Mouse (Mus musculus) kidney, postnatal 0 days (tissue): ENCODE measurements around the gene Rln1. TPM values are rescaled to one million over a fixed set of nuclear protein-coding genes. Genes with fewer than 3 reads are reported as not detected.

Experiments
- ATAC-seq: fragments of 200-750 bp; cut with Nextera tagmentation; replicated peaks from 2 replicates; pipeline ENCODE4 v1.8.0; 2017; ENCODE audit warnings: low read depth, moderate number of reproducible peaks, moderate TSS enrichment, moderate library complexity; ENCODE audit not compliant: low FRiP score
- DNase-seq: peaks from one replicate; pipeline ENCODE4 v3.0.0-alpha.2; 2016; ENCODE audit warnings: low spot score
- H3K27ac ChIP-seq: fragments of 300-500 bp; sonication (generic); 2 replicates; pipeline ENCODE4 v1.5.1; 2014; ENCODE audit warnings: mild to moderate bottlenecking
- H3K27me3 ChIP-seq: fragments of 300-500 bp; sonication (generic); 2 replicates; pipeline ENCODE4 v1.6.1; 2014; ENCODE audit warnings: low read length, mixed read lengths; ENCODE audit not compliant: insufficient read depth
- H3K36me3 ChIP-seq: fragments of 300-500 bp; sonication (generic); 2 replicates; pipeline ENCODE4 v1.6.1; 2014; ENCODE audit warnings: low read length, mixed read lengths; ENCODE audit not compliant: insufficient read depth
- H3K4me1 ChIP-seq: fragments of 300-500 bp; sonication (generic); replicated peaks from 2 replicates; pipeline ENCODE4 v1.6.1; 2014; ENCODE audit warnings: antibody characterized with exemption, low read length, mixed read lengths; ENCODE audit not compliant: insufficient read depth
- H3K4me2 ChIP-seq: fragments of 300-500 bp; sonication (generic); 2 replicates; pipeline ENCODE4 v1.6.1; 2014; ENCODE audit warnings: mild to moderate bottlenecking, low read length, moderate library complexity, mixed read lengths
- H3K4me3 ChIP-seq: fragments of 300-500 bp; sonication (generic); replicated peaks from 2 replicates; pipeline ENCODE4 v1.5.1; 2014; ENCODE audit warnings: low read depth, low read length
- H3K9ac ChIP-seq: fragments of 300-500 bp; sonication (generic); 2 replicates; pipeline ENCODE4 v1.6.1; 2014; ENCODE audit warnings: low read depth, low read length
- H3K9me3 ChIP-seq: fragments of 300-500 bp; sonication (generic); replicated peaks from 2 replicates; pipeline ENCODE4 v1.6.1; 2016; ENCODE audit warnings: low read length, inconsistent platforms, mixed read lengths
- CTCF ChIP-seq: IDR thresholded peaks from 2 replicates; pipeline ENCODE4 v1.5.1; 2016; ENCODE audit warnings: antibody characterized with exemption, low read depth, mild to moderate bottlenecking, moderate library complexity
- WGBS: fragments of 180-500 bp; shearing (Covaris S2); extraction: QIAGEN DNeasy Blood & Tissue Kit; methylation state at CpG from one replicate; pipeline ENCODE4 v1.1.7; 2014; 5-methylcytosine and 5-hydroxymethylcytosine counted together
- polyA plus RNA-seq: library from polyadenylated mRNA; unstranded; fragments of >200 nt; fragmentation: Nextera tagmentation; extraction: Ambion mirVana; gene quantifications from 2 replicates; pipeline ENCODE4 v1.2.1, GENCODE M21; 2015

Gene Rln1
- polyA plus RNA-seq, 1 experiment from 2014 or later, result 0.33 TPM

- Histone ChIP-seq H3K27ac (no peak overlapping the region), H3K4me3 (no peak overlapping the region), H3K9me3 (no peaks in the 10 kb centered on the region), H3K27me3 (no peaks in the 10 kb centered on the region), H3K4me2 (no peak overlapping the region), H3K36me3 (no peaks in the 10 kb centered on the region), H3K9ac (no peak overlapping the region), H3K4me1 (peaks cover 3% of the 10 kb centered on the region; the same call in 1 of the 2 replicates)
- no peak for ATAC-seq
- 93% methylated on average over 2 of the region's 2 CpGs for WGBS
- TF ChIP-seq CTCF, result no peak
- no peak for DNase-seq
Observed at GRCm38 (mm10) chr19:29368041-29368440, 33.6 kb upstream of the Rln1 start.

DNA sequence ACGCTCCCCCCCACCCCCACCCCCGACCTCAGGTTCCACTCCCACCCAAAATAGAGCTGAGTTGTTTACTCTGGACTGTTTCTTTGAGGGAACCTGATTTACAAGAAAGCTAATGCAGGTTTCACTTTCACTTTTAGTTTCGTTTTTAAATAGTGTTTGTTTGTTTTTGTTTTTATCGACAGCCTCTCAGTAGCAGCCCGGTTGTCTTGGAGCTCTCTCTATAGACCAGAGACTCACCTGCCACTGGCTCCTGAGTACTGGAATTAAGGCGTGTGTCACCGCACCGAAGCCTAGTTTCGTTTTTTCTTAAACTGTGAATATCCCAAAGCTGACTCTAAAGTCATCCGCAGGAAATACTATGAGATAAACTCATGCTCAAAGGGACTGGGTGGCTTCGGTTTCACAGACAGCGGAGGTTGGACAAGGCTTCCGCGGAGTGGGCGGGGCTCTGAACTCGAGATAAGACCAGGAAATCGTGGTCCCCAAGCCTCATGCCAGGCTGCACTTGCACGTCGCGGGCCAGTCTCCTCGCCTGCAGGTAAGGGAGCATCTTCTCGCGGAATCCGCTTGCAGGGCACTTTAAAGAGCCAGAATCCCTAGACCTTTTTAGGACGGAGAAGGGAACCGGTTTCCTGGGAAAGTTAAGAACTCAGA, 32.6 kb upstream of the Rln1 start, which contains the start of the genes Plgrkt and Cd274:
Gene Plgrkt (minus strand): TSS at position 422 of the 654 bp plus-strand sequence.
Gene Cd274 (plus strand): TSS at position 487 of the 654 bp plus-strand sequence.
- under 1% methylated on average over 26 of the region's 26 CpGs for WGBS
- H3K27ac ChIP-seq, result peak within 1 kb of the TSS; percentile 56; the same call in 1 of the 2 replicates

DNA sequence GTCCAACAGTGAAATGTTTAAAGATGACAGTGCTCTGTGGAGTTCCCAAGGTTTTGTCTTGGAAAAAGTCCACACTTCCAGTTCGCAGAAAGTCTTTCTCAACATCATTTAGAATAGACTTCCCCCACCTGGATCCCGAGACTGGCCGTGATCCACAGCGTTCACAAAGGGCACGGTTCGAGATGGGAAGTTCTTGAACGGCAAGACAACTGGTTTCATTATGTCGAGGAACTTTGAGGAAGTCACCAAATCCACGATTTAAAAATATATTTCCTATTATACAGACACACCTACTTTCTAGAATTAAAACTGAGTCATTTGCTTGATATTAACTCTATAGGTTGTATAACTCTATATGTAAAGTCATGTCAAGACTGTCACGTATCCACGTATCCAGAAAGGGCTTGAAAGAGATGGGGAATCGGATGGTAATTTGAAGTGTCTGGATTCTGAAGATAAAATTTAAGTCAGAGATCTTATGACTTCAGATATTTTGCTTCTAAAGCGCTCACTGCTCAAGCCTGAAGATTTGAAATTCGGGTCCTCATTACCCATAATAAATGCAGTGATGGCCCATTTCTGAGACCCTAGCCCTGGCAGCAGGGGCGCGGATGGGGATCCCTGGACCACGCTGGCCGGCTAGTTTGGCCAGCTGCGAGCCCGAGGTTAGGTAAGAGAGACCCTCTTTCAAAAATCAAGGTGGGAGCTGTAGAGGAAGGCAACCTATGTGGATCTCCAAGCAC, 31.9 kb upstream of the Rln1 start:
- Histone ChIP-seq H3K27me3 (no peaks in the 10 kb centered on the region), H3K9me3 (no peaks in the 10 kb centered on the region), H3K27ac (peak overlapping the region; percentile 56; the same call in 1 of the 2 replicates), H3K4me1 (peaks cover 3% of the 10 kb centered on the region; the same call in 1 of the 2 replicates), H3K4me3 (peak overlapping the region; percentile 69), H3K4me2 (peak overlapping the region; percentile 81), H3K36me3 (no peaks in the 10 kb centered on the region), H3K9ac (peak overlapping the region; percentile 57)
- ATAC-seq, result no peak
- no peak for DNase-seq
- TF ChIP-seq CTCF, result no peak
- WGBS, result 55% methylated on average over 20 of the region's 20 CpGs

More for the DNA sequence above, 32.6 kb upstream of the Rln1 start, which contains the start of the genes Plgrkt and Cd274:
- DNase-seq (peak; percentile 89), ATAC-seq (peak; percentile 40; the same call in 1 of the 2 replicates)
- Histone ChIP-seq H3K9me3 (no peaks in the 10 kb centered on the region), H3K9ac (peak within 1 kb of the TSS; percentile 57), H3K36me3 (no peaks in the 10 kb centered on the region), H3K4me2 (peak within 1 kb of the TSS; percentile 81), H3K27me3 (no peaks in the 10 kb centered on the region), H3K4me1 (peaks cover 3% of the 10 kb centered on the region; the same call in 1 of the 2 replicates), H3K4me3 (peak within 1 kb of the TSS; percentile 69)
- no peak for TF ChIP-seq CTCF

GRCm38 (mm10) chr19:29365105-29365504, 30.6 kb upstream of the Rln1 start:
- Histone ChIP-seq H3K9ac (no peak overlapping the region), H3K36me3 (no peaks in the 10 kb centered on the region), H3K27me3 (no peaks in the 10 kb centered on the region), H3K4me1 (peaks cover 3% of the 10 kb centered on the region; the same call in 1 of the 2 replicates), H3K27ac (no peak overlapping the region), H3K9me3 (no peaks in the 10 kb centered on the region), H3K4me3 (no peak overlapping the region), H3K4me2 (no peak overlapping the region)
- no peak for TF ChIP-seq CTCF
- DNase-seq (no peak), ATAC-seq (no peak)
- WGBS, result 32% methylated on average over 3 of the region's 3 CpGs

- ATAC-seq, result no peak
- no peak for DNase-seq
- Histone ChIP-seq H3K4me1 (peaks cover 3% of the 10 kb centered on the region; the same call in 1 of the 2 replicates), H3K4me3 (no peak overlapping the region), H3K9me3 (no peaks in the 10 kb centered on the region), H3K4me2 (no peak overlapping the region), H3K27ac (no peak overlapping the region), H3K9ac (no peak overlapping the region), H3K27me3 (no peaks in the 10 kb centered on the region), H3K36me3 (no peaks in the 10 kb centered on the region)
- TF ChIP-seq CTCF, result no peak
- 74% methylated on average over 5 of the region's 5 CpGs for WGBS
Observed at GRCm38 (mm10) chr19:29364076-29364475, 29.6 kb upstream of the Rln1 start.

GRCm38 (mm10) chr19:29363557-29363956, 29.1 kb upstream of the Rln1 start:
- Histone ChIP-seq H3K4me2 (no peak overlapping the region), H3K4me3 (no peak overlapping the region), H3K27me3 (no peaks in the 10 kb centered on the region), H3K9ac (no peak overlapping the region), H3K27ac (no peak overlapping the region), H3K9me3 (no peaks in the 10 kb centered on the region), H3K36me3 (no peaks in the 10 kb centered on the region), H3K4me1 (peaks cover 3% of the 10 kb centered on the region; the same call in 1 of the 2 replicates)
- DNase-seq (no peak), ATAC-seq (no peak)
- no peak for TF ChIP-seq CTCF
- WGBS, result 64% methylated on average over 7 of the region's 7 CpGs
